Mouse (Mus musculus) thymus, adult 2 months (tissue): ENCODE data around the gene 1810009A15Rik. TPM values are rescaled to one million over a fixed set of nuclear protein-coding genes. Genes with fewer than 3 reads are reported as not detected.
A peak's percentile ranks its signal among the peaks of the same experiment; 100 is the strongest.
"Not testable (repeated sequence)": the region's sequence is repeated elsewhere in the genome, so short reads cannot be mapped to it uniquely, and the experiment has no call there.

Source experiments
- DNase-seq: peaks from one replicate; pipeline ENCODE4 v3.0.0; 2021
- H3K27ac ChIP-seq: fragments of 200-500 bp; 2 replicates; pipeline ENCODE4 v1.5.1; 2012; ENCODE audit warnings: low read length, control low read depth; ENCODE audit not compliant: control insufficient read depth, insufficient read depth
- H3K27me3 ChIP-seq: fragments of 200-500 bp; 2 replicates; pipeline ENCODE4 v1.6.1; 2012; ENCODE audit warnings: mild to moderate bottlenecking, low read length, moderate library complexity, mixed read lengths; ENCODE audit not compliant: control insufficient read depth, insufficient read depth
- H3K36me3 ChIP-seq: fragments of 200-500 bp; 2 replicates; pipeline ENCODE4 v1.6.1; 2012; ENCODE audit warnings: mild to moderate bottlenecking, low read length, moderate library complexity; ENCODE audit not compliant: control insufficient read depth, insufficient read depth
- H3K4me1 ChIP-seq: fragments of 200-500 bp; replicated peaks from 2 replicates; pipeline ENCODE4 v1.6.1; 2012; ENCODE audit warnings: low read length; ENCODE audit not compliant: control insufficient read depth, insufficient read depth
- H3K4me3 ChIP-seq: fragments of 200-500 bp; 2 replicates; pipeline ENCODE4 v1.5.1; 2012; ENCODE audit warnings: mild to moderate bottlenecking, low read length, control low read depth, moderate library complexity; ENCODE audit not compliant: control insufficient read depth, insufficient read depth
- CTCF ChIP-seq: fragments of 200-500 bp; IDR thresholded peaks from 2 replicates; pipeline ENCODE4 v1.5.1; 2012; ENCODE audit warnings: mild to moderate bottlenecking, control low read depth, low read length, moderate library complexity, borderline replicate concordance; ENCODE audit not compliant: control insufficient read depth, poor library complexity, insufficient read depth; ENCODE audit errors: extremely low read depth
- POLR2A ChIP-seq: fragments of 200-500 bp; IDR thresholded peaks from 2 replicates; pipeline ENCODE4 v1.6.1; 2012; ENCODE audit warnings: mild to moderate bottlenecking, low read length, control low read depth, moderate library complexity; ENCODE audit not compliant: control insufficient read depth, poor library complexity, insufficient read depth; ENCODE audit errors: extremely low read depth
- WGBS: fragments of 180-500 bp; shearing (Covaris S2); methylation state at CpG from one replicate; pipeline ENCODE4 v1.1.7; 2018; 5-methylcytosine and 5-hydroxymethylcytosine counted together
- polyA plus RNA-seq: library from polyadenylated mRNA; depleted of rRNA; stranded (reverse); fragments of >200 nt; gene quantifications from 2 replicates; pipeline ENCODE4 v1.2.3, GENCODE M21; 2012

The 1810009A15Rik gene
- polyA plus RNA-seq, 1 experiment = 19.1 TPM

DNA sequence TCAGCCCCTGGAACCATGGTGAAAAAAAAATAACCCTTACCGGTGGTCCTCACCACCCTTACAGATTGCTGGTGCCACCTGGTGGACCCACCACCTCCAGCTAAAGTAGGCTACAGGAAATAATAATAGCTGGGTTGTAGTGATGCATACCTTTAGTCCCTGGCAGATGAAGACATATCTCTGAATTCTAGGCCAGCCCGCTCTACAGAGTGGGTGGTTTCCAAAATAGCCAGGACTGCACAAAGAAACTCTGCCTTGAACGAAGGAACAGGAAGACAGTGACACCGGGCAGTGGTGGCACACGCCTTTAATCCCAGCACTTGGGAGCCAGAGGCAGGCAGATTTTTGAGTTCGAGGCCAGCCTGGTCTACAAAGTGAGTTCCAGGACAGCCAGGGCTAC lies 24.4 kb upstream of the 1810009A15Rik start:
- H3K36me3 ChIP-seq = no peaks in the 10 kb centered on the region
- DNase-seq = no peak
- no peaks in the 10 kb centered on the region for H3K4me1 ChIP-seq
- 90% methylated on average over 6 of the region's 6 CpGs for WGBS
- no peaks in the 10 kb centered on the region for H3K27me3 ChIP-seq
- no peak overlapping the region for H3K27ac ChIP-seq
- no peak overlapping the region for H3K4me3 ChIP-seq
- TF ChIP-seq CTCF = no peak
- TF ChIP-seq POLR2A = no peak

DNA sequence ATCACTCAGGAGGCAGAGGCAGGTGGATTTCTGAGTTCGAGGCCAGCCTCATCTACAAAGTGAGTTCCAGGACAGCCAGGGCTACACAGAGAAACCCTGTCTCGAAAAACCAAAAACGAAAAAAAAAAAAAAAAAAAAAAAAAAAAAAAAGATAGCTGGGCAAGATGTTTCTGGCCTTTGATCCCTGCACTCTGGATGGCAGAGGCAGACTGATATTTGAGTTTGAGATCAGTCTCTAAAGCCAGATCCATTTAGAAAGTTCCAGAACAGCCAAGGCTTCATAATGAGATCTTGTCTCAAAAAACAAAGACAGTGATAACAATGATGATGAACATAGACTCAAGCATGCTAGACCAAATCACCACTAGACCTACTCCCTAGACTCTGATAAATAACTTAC lies 18.3 kb upstream of the 1810009A15Rik start:
- peaks cover 18% of the 10 kb centered on the region for H3K36me3 ChIP-seq
- not testable (repeated sequence) for H3K4me1 ChIP-seq, H3K4me3 ChIP-seq, H3K27me3 ChIP-seq, DNase-seq, H3K27ac ChIP-seq
- 66% methylated on average over 3 of the region's 3 CpGs for WGBS

DNA sequence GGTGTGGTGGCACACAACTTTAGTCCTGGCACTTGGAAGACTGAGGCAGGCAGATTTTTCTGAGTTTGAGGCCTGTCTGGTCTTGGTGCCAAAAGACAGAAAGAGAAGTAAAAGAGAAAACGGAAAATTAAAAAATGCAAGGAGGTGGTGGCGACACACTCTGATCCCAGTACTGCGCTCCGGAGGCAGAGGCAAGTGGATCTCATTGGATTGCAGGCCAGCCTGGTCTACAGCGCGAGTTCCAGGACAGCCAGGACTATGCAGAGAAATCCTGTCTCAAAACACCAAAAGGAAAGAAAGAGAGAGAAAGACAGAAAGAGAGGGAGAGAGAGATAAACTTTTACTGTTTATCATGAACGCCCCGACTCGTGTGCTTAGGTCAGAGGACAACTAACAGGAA lies 17.8 kb upstream of the 1810009A15Rik start:
- H3K4me1 ChIP-seq = peaks cover 9% of the 10 kb centered on the region
- DNase-seq = no peak
- TF ChIP-seq CTCF (no peak), POLR2A (no peak)
- H3K27ac ChIP-seq = peak overlapping the region; percentile 35
- peak overlapping the region; percentile 92 for H3K4me3 ChIP-seq
- peaks cover 18% of the 10 kb centered on the region for H3K36me3 ChIP-seq
- WGBS = 24% methylated on average over 9 of the region's 9 CpGs
- no peaks in the 10 kb centered on the region for H3K27me3 ChIP-seq

DNA sequence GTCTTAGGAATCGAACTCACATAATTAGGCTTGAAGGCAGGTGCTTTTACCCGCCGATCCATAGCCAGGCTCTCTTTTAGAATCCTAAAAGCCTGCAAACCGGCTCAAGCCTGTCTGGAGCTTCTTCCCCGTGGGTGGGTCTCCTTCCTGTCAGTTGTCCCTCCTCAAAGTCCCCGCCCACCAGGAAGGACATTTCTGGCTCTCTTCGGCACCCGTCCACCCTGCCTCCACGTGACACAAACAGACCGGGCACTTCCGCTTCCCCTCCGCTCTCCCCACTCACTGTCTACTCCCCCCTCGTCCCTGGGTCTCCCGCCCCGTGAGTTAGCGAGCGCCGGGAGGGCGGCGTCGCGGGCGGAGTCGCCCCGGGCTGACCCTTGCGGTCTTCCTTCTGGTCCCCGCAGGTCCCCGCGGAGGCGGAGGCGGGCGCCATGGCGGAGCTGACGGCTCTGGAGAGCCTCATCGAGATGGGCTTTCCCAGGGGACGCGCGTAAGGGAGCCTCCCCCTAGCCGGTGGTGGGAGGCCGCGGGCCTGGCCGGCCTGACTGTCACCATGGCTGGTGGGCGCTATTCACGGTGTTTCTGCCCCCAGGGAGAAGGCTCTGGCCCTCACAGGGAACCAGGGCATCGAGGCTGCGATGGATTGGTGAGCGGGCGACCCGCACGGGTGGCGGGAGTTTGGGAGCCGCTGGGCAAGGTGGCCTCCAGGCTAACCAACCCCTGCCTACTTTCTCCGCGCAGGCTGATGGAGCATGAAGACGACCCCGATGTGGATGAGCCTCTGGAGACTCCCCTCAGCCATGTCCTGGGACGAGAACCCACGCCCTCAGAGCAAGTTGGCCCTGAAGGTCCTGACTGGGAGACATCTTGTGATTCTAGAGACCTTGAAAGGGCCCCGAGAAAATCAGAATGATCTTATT lies 17.1 kb upstream of the 1810009A15Rik start, which contains the start of gene Ubxn1:
TSS of gene Ubxn1 (plus strand) at position 230 of the 920 bp plus-strand sequence.
- 0 out of 2 replicates have a peak, but pooled peaks have one; percentile 21 for TF ChIP-seq CTCF
- TF ChIP-seq POLR2A = peak; percentile 63; the same call in 1 of the 2 replicates
- under 1% methylated on average over 59 of the region's 59 CpGs for WGBS
- peaks cover 9% of the 10 kb centered on the region for H3K4me1 ChIP-seq
- H3K4me3 ChIP-seq = peak within 1 kb of the TSS; percentile 92
- H3K27me3 ChIP-seq = no peaks in the 10 kb centered on the region
- DNase-seq = peak; percentile 99
- peak within 1 kb of the TSS; percentile 35 for H3K27ac ChIP-seq
- peaks cover 18% of the 10 kb centered on the region for H3K36me3 ChIP-seq

DNA sequence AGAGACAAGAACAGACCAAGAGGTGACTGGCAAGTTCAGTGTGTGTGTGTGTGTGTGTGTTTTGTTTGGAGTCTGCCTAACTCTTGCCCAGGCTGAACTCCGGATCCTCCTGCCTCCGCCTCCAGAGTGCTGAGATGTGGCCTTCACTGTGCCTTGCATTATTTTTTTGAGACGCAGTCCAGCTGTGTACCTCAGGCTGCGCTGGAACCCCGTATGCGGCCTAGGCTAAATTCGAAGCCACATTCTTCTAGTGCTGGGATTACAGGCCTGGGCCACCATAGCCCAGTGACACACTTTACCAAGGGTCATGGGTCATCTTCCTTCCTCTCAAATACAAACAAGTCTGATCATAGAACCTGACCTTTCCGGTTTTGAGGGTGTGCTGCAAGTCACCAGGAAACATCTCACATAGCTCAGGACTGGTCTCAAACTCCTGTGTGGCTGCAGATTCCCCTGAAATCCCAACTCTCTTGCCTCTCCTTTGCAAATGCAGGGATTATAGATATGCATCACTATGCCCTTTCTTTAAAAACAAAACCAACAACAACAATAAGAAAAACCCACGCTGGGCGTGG lies 16.3 kb upstream of the 1810009A15Rik start:
- 77% methylated on average over 10 of the region's 10 CpGs for WGBS
- Histone ChIP-seq H3K27me3 (no peaks in the 10 kb centered on the region), H3K27ac (no peak overlapping the region), H3K4me1 (peaks cover 9% of the 10 kb centered on the region), H3K4me3 (peak overlapping the region; percentile 92), H3K36me3 (peaks cover 18% of the 10 kb centered on the region)
- DNase-seq = no peak
- TF ChIP-seq POLR2A (no peak), CTCF (no peak)

DNA sequence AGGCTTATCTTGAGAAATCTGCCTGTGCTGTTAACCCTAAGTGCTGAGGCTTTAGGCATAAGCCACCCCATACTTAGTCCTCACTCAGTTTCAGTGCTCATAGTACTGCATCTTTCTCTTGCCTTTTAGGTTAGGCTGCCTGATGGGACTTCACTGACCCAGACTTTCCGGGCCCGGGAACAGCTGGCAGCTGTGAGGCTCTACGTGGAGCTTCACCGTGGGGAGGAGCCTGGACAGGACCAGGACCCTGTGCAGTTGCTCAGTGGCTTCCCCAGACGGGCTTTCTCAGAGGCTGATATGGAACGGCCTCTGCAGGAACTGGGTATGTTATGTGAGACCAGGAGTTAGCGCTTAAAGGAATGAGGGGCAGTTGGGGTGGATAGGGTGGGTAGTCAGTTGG lies 13.6 kb upstream of the 1810009A15Rik start:
- Histone ChIP-seq H3K4me3 (no peak overlapping the region), H3K27ac (no peak overlapping the region), H3K27me3 (no peaks in the 10 kb centered on the region), H3K4me1 (peaks cover 10% of the 10 kb centered on the region), H3K36me3 (peaks cover 18% of the 10 kb centered on the region)
- DNase-seq = no peak
- no peak for TF ChIP-seq POLR2A
- TF ChIP-seq CTCF = no peak
- WGBS = 98% methylated on average over 7 of the region's 7 CpGs
